Mouse (Mus musculus) liver, embryonic 16.5 days (tissue): ENCODE measurements around the gene Dedd. TPM values are rescaled to one million over a fixed set of nuclear protein-coding genes. Genes with fewer than 3 reads are reported as not detected.
A peak's percentile ranks its signal among the peaks of the same experiment; 100 is the strongest.
"Not testable (repeated sequence)": the region's sequence is repeated elsewhere in the genome, so short reads cannot be mapped to it uniquely, and the experiment has no call there.

ENCODE experiments used
- ATAC-seq: fragments of 200-750 bp; cut with Nextera tagmentation; 2 replicates; pipeline ENCODE4 v1.8.0; 2017; ENCODE audit warnings: low read depth, mild to moderate bottlenecking, moderate number of reproducible peaks, moderate library complexity
- H3K27ac ChIP-seq: fragments of 300-500 bp; sonication (generic); 2 replicates; pipeline ENCODE4 v1.5.1; 2014; ENCODE audit warnings: mild to moderate bottlenecking, low read length
- H3K27me3 ChIP-seq: fragments of 300-500 bp; sonication (generic); 2 replicates; pipeline ENCODE4 v1.6.1; 2014; ENCODE audit warnings: low read depth, low read length, mixed read lengths; ENCODE audit not compliant: control insufficient read depth, insufficient read depth
- H3K36me3 ChIP-seq: fragments of 300-500 bp; sonication (generic); 2 replicates; pipeline ENCODE4 v1.6.1; 2014; ENCODE audit warnings: mild to moderate bottlenecking; ENCODE audit not compliant: control insufficient read depth, insufficient read depth
- H3K4me1 ChIP-seq: fragments of 300-500 bp; sonication (generic); 2 replicates; pipeline ENCODE4 v1.6.1; 2014; ENCODE audit warnings: low read depth, low read length, mixed read lengths; ENCODE audit not compliant: control insufficient read depth
- H3K4me2 ChIP-seq: fragments of 300-500 bp; sonication (generic); 2 replicates; pipeline ENCODE4 v1.6.1; 2014; ENCODE audit warnings: low read depth, low read length, mixed read lengths
- H3K4me3 ChIP-seq: fragments of 300-500 bp; sonication (generic); 2 replicates; pipeline ENCODE4 v1.5.1; 2014; ENCODE audit warnings: low read depth, mild to moderate bottlenecking, low read length
- H3K9ac ChIP-seq: fragments of 300-500 bp; sonication (generic); 2 replicates; pipeline ENCODE4 v1.6.1; 2014; ENCODE audit warnings: low read depth, low read length
- H3K9me3 ChIP-seq: fragments of 300-500 bp; sonication (generic); replicated peaks from 2 replicates; pipeline ENCODE4 v1.6.1; 2016; ENCODE audit warnings: low read length; ENCODE audit not compliant: control insufficient read depth
- WGBS: fragments of 180-500 bp; shearing (Covaris S2); extraction: QIAGEN DNeasy Blood & Tissue Kit; methylation state at CpG from one replicate; pipeline ENCODE4 v1.1.7; 2014; ENCODE audit not compliant: insufficient replicate concordance; 5-methylcytosine and 5-hydroxymethylcytosine counted together
- polyA plus RNA-seq: library from polyadenylated mRNA; unstranded; fragments of >200 nt; fragmentation: Nextera tagmentation; extraction: Ambion mirVana; gene quantifications from 2 replicates; pipeline ENCODE4 v1.2.1, GENCODE M21; 2015

Dedd gene
- polyA plus RNA-seq, 1 experiment from 2014 or later, result 17.5 TPM

- Histone ChIP-seq H3K9me3 (no peaks in the 10 kb centered on the region; the same call in 1 of the 2 replicates), H3K27me3 (peaks cover 13% of the 10 kb centered on the region), H3K27ac (no peak overlapping the region), H3K4me2 (no peak overlapping the region), H3K9ac (no peak overlapping the region), H3K36me3 (no peaks in the 10 kb centered on the region), H3K4me3 (no peak overlapping the region), H3K4me1 (peaks cover 7% of the 10 kb centered on the region)
- no peak for ATAC-seq
- 55% methylated on average over 3 of the region's 3 CpGs for whole genome bisulfite sequencing
Observed at GRCm38 (mm10) chr1:171298226-171298625, 30.7 kb upstream of the Dedd start.

- H3K36me3 ChIP-seq, H3K4me1 ChIP-seq, H3K9ac ChIP-seq, H3K9me3 ChIP-seq, ATAC-seq, H3K27ac ChIP-seq, H3K4me2 ChIP-seq, H3K4me3 ChIP-seq, H3K27me3 ChIP-seq: not testable (repeated sequence)
- WGBS, result 60% methylated on average over 5 of the region's 5 CpGs
Observed at GRCm38 (mm10) chr1:171306157-171306556, 22.8 kb upstream of the Dedd start.

- Histone ChIP-seq H3K4me3 (no peak overlapping the region), H3K9me3 (no peaks in the 10 kb centered on the region), H3K4me2 (no peak overlapping the region), H3K36me3 (no peaks in the 10 kb centered on the region), H3K4me1 (no peaks in the 10 kb centered on the region), H3K27ac (no peak overlapping the region), H3K27me3 (no peaks in the 10 kb centered on the region), H3K9ac (no peak overlapping the region)
- 42% methylated on average over 2 of the region's 2 CpGs for WGBS
- ATAC-seq, result no peak
Observed at GRCm38 (mm10) chr1:171309321-171309720, 19.6 kb upstream of the Dedd start.

GRCm38 (mm10) chr1:171319748-171320147 is 9.2 kb upstream of the Dedd start:
- ATAC-seq, result no peak

GRCm38 (mm10) chr1:171320151-171320550 is 8.8 kb upstream of the Dedd start:
- no peak overlapping the region for H3K9ac ChIP-seq
- no peak overlapping the region for H3K4me3 ChIP-seq
- no peaks in the 10 kb centered on the region for H3K27me3 ChIP-seq
- WGBS, result 33% methylated on average over 5 of the region's 5 CpGs
- peaks cover 4% of the 10 kb centered on the region; the same call in 1 of the 2 replicates for H3K4me1 ChIP-seq
- H3K4me2 ChIP-seq, result peak overlapping the region; percentile 13; the same call in 1 of the 2 replicates
- H3K36me3 ChIP-seq, result no peaks in the 10 kb centered on the region
- H3K27ac ChIP-seq, result no peak overlapping the region
- ATAC-seq, result no peak
- no peaks in the 10 kb centered on the region for H3K9me3 ChIP-seq

More at GRCm38 (mm10) chr1:171319748-171320147, 9.2 kb upstream of the Dedd start:
- Histone ChIP-seq H3K36me3 (no peaks in the 10 kb centered on the region), H3K4me2 (peak overlapping the region; percentile 13; the same call in 1 of the 2 replicates), H3K4me1 (peaks cover 4% of the 10 kb centered on the region; the same call in 1 of the 2 replicates), H3K4me3 (no peak overlapping the region), H3K27ac (no peak overlapping the region), H3K9ac (no peak overlapping the region), H3K9me3 (no peaks in the 10 kb centered on the region), H3K27me3 (no peaks in the 10 kb centered on the region)
- WGBS, result 30% methylated on average over 7 of the region's 7 CpGs

GRCm38 (mm10) chr1:171321415-171321814 is 7.5 kb upstream of the Dedd start:
- Histone ChIP-seq H3K36me3 (no peaks in the 10 kb centered on the region), H3K9ac (no peak overlapping the region), H3K27ac (no peak overlapping the region), H3K4me2 (no peak overlapping the region), H3K4me3 (no peak overlapping the region), H3K27me3 (no peaks in the 10 kb centered on the region), H3K4me1 (peaks cover 4% of the 10 kb centered on the region; the same call in 1 of the 2 replicates), H3K9me3 (no peaks in the 10 kb centered on the region)
- no peak for ATAC-seq

- Histone ChIP-seq H3K4me1 (peaks cover 4% of the 10 kb centered on the region; the same call in 1 of the 2 replicates), H3K9me3 (no peaks in the 10 kb centered on the region), H3K27me3 (no peaks in the 10 kb centered on the region), H3K36me3 (no peaks in the 10 kb centered on the region), H3K4me2 (no peak overlapping the region), H3K27ac (peak overlapping the region; percentile 48; the same call in 1 of the 2 replicates), H3K9ac (no peak overlapping the region), H3K4me3 (no peak overlapping the region)
- ATAC-seq, result peak; percentile 32; the same call in 1 of the 2 replicates
- WGBS, result 76% methylated on average over 1 of the region's 1 CpGs
Observed at GRCm38 (mm10) chr1:171322012-171322411, 6.9 kb upstream of the Dedd start.

GRCm38 (mm10) chr1:171325571-171325970 is 3.4 kb upstream of the Dedd start:
- H3K4me2 ChIP-seq, result no peak overlapping the region
- no peak overlapping the region for H3K27ac ChIP-seq
- peaks cover 24% of the 10 kb centered on the region for H3K4me1 ChIP-seq
- no peak overlapping the region for H3K4me3 ChIP-seq
- ATAC-seq, result no peak
- WGBS, result 74% methylated on average over 2 of the region's 2 CpGs
- H3K9ac ChIP-seq, result no peak overlapping the region
- H3K9me3 ChIP-seq, result no peaks in the 10 kb centered on the region
- no peaks in the 10 kb centered on the region for H3K27me3 ChIP-seq
- no peaks in the 10 kb centered on the region for H3K36me3 ChIP-seq

GRCm38 (mm10) chr1:171326588-171326987 is 2.4 kb upstream of the Dedd start:
- H3K4me1 ChIP-seq, result peaks cover 26% of the 10 kb centered on the region
- not testable (repeated sequence) for H3K9me3 ChIP-seq, H3K27me3 ChIP-seq, H3K36me3 ChIP-seq, H3K27ac ChIP-seq, ATAC-seq, H3K9ac ChIP-seq, H3K4me3 ChIP-seq, H3K4me2 ChIP-seq
- WGBS, result 68% methylated on average over 3 of the region's 4 CpGs
